Mouse (Mus musculus): ENCODE measurements at regions not wholly inside any gene's neighbourhood (a gene's known extent, or its start where the extent isn't known, plus 50 kb on each side); places are given as distances from the start of the nearest gene placed in this dataset.
A peak's percentile ranks its signal among the peaks of the same experiment; 100 is the strongest.

GRCm38 (mm10) chr2:72779268-72780163, 200.7 kb downstream of the Sp3 start:
- H3K27ac ChIP-seq = no peak overlapping the region

GRCm38 (mm10) chr2:72781369-72782275, 198.6 kb downstream of the Sp3 start:
- no peak overlapping the region for H3K4me2 ChIP-seq
- 73% methylated on average over 15 of the region's 15 CpGs for WGBS
- no peak overlapping the region for H3K27ac ChIP-seq
- ATAC-seq (ENCODE audit: insufficient number of reproducible peaks, low FRiP score, low TSS enrichment, low read depth) = no peak
- no peak overlapping the region for H3K4me3 ChIP-seq
- peaks cover 23% of the 10 kb centered on the region for H3K4me1 ChIP-seq
- no peak overlapping the region for H3K9ac ChIP-seq
- no peaks in the 10 kb centered on the region for H3K27me3 ChIP-seq
- H3K9me3 ChIP-seq = no peaks in the 10 kb centered on the region
- no peaks in the 10 kb centered on the region for H3K36me3 ChIP-seq

More at GRCm38 (mm10) chr2:72779268-72780163, 200.7 kb downstream of the Sp3 start:
- no peaks in the 10 kb centered on the region for H3K36me3 ChIP-seq
- no peak for ATAC-seq (ENCODE audit: insufficient number of reproducible peaks, low FRiP score, low TSS enrichment, low read depth)
- no peak overlapping the region for H3K4me3 ChIP-seq
- H3K4me2 ChIP-seq = no peak overlapping the region
- H3K27me3 ChIP-seq = no peaks in the 10 kb centered on the region
- H3K4me1 ChIP-seq = peaks cover 18% of the 10 kb centered on the region
- H3K9me3 ChIP-seq = no peaks in the 10 kb centered on the region
- H3K9ac ChIP-seq = no peak overlapping the region
- 78% methylated on average over 7 of the region's 7 CpGs for WGBS

GRCm38 (mm10) chr2:72782355-72782754, 197.9 kb downstream of the Sp3 start:
- H3K27me3 ChIP-seq = no peaks in the 10 kb centered on the region
- ATAC-seq (ENCODE audit: insufficient number of reproducible peaks, low FRiP score, low TSS enrichment, low read depth) = no peak
- H3K4me2 ChIP-seq = no peak overlapping the region
- H3K4me1 ChIP-seq = peaks cover 23% of the 10 kb centered on the region
- H3K9me3 ChIP-seq = no peaks in the 10 kb centered on the region
- 30% methylated on average over 7 of the region's 7 CpGs for WGBS
- H3K27ac ChIP-seq = no peak overlapping the region
- H3K4me3 ChIP-seq = no peak overlapping the region
- no peaks in the 10 kb centered on the region for H3K36me3 ChIP-seq
- no peak overlapping the region for H3K9ac ChIP-seq

- peaks cover 13% of the 10 kb centered on the region for H3K4me1 ChIP-seq
- H3K27ac ChIP-seq = no peak overlapping the region
These were observed 194.7 kb downstream of the Sp3 start for GRCm38 (mm10) chr2:72785365-72786043.

GRCm38 (mm10) chr2:72786044-72786737, 194.1 kb downstream of the Sp3 start:
- Histone ChIP-seq H3K27ac (no peak overlapping the region), H3K27me3 (no peaks in the 10 kb centered on the region), H3K36me3 (no peaks in the 10 kb centered on the region), H3K9ac (no peak overlapping the region), H3K4me1 (peaks cover 12% of the 10 kb centered on the region), H3K4me2 (no peak overlapping the region), H3K9me3 (no peaks in the 10 kb centered on the region), H3K4me3 (no peak overlapping the region)
- no peak for ATAC-seq (ENCODE audit: insufficient number of reproducible peaks, low FRiP score, low TSS enrichment, low read depth)
- WGBS = 57% methylated on average over 5 of the region's 5 CpGs

More at GRCm38 (mm10) chr2:72785365-72786043, 194.7 kb downstream of the Sp3 start:
- Histone ChIP-seq H3K4me3 (no peak overlapping the region), H3K27me3 (no peaks in the 10 kb centered on the region), H3K9me3 (no peaks in the 10 kb centered on the region), H3K4me2 (no peak overlapping the region), H3K9ac (no peak overlapping the region), H3K36me3 (no peaks in the 10 kb centered on the region)
- no peak for ATAC-seq (ENCODE audit: insufficient number of reproducible peaks, low FRiP score, low TSS enrichment, low read depth)
- 64% methylated on average over 8 of the region's 8 CpGs for WGBS

- no peak overlapping the region for H3K4me2 ChIP-seq
- WGBS = 84% methylated on average over 3 of the region's 3 CpGs
- no peaks in the 10 kb centered on the region for H3K27me3 ChIP-seq
- ATAC-seq (ENCODE audit: insufficient number of reproducible peaks, low FRiP score, low TSS enrichment, low read depth) = no peak
- H3K36me3 ChIP-seq = no peaks in the 10 kb centered on the region
- H3K9ac ChIP-seq = no peak overlapping the region
- no peaks in the 10 kb centered on the region for H3K9me3 ChIP-seq
- H3K27ac ChIP-seq = no peak overlapping the region
- H3K4me3 ChIP-seq = no peak overlapping the region
- peaks cover 9% of the 10 kb centered on the region; the same call in 1 of the 2 replicates for H3K4me1 ChIP-seq
These were observed 192.6 kb downstream of the Sp3 start for GRCm38 (mm10) chr2:72787616-72788015.

GRCm38 (mm10) chr2:72791496-72791895, 188.8 kb downstream of the Sp3 start:
- no peaks in the 10 kb centered on the region for H3K36me3 ChIP-seq
- peaks cover 16% of the 10 kb centered on the region for H3K4me1 ChIP-seq
- H3K9ac ChIP-seq = no peak overlapping the region
- H3K9me3 ChIP-seq = no peaks in the 10 kb centered on the region
- no peak for ATAC-seq (ENCODE audit: insufficient number of reproducible peaks, low FRiP score, low TSS enrichment, low read depth)
- no peak overlapping the region for H3K4me2 ChIP-seq
- H3K27me3 ChIP-seq = no peaks in the 10 kb centered on the region
- H3K4me3 ChIP-seq = no peak overlapping the region
- no peak overlapping the region for H3K27ac ChIP-seq
- WGBS = 29% methylated on average over 3 of the region's 3 CpGs

- 16% methylated on average over 10 of the region's 10 CpGs for WGBS
- H3K27ac ChIP-seq = 0 out of 2 replicates have a peak overlapping the region, but pooled peaks have one; percentile 19
These were observed 186.8 kb downstream of the Sp3 start for GRCm38 (mm10) chr2:72793424-72793823.

GRCm38 (mm10) chr2:72794501-72794900, 185.7 kb downstream of the Sp3 start:
- no peak overlapping the region for H3K9ac ChIP-seq
- WGBS = 44% methylated on average over 4 of the region's 4 CpGs
- no peak overlapping the region for H3K27ac ChIP-seq

More at GRCm38 (mm10) chr2:72793424-72793823, 186.8 kb downstream of the Sp3 start:
- Histone ChIP-seq H3K4me2 (no peak overlapping the region), H3K4me1 (peaks cover 15% of the 10 kb centered on the region), H3K9me3 (no peaks in the 10 kb centered on the region), H3K36me3 (no peaks in the 10 kb centered on the region), H3K4me3 (no peak overlapping the region), H3K9ac (no peak overlapping the region), H3K27me3 (no peaks in the 10 kb centered on the region)
- peak; percentile 44; the same call in 1 of the 2 replicates for ATAC-seq (ENCODE audit: insufficient number of reproducible peaks, low FRiP score, low TSS enrichment, low read depth)

GRCm38 (mm10) chr2:72797002-72797718, 183.1 kb downstream of the Sp3 start:
- Histone ChIP-seq H3K4me3 (no peak overlapping the region), H3K4me2 (no peak overlapping the region), H3K4me1 (peaks cover 12% of the 10 kb centered on the region), H3K36me3 (no peaks in the 10 kb centered on the region), H3K27ac (no peak overlapping the region), H3K9me3 (no peaks in the 10 kb centered on the region), H3K9ac (no peak overlapping the region), H3K27me3 (no peaks in the 10 kb centered on the region)
- 85% methylated on average over 4 of the region's 4 CpGs for WGBS
- no peak for ATAC-seq (ENCODE audit: insufficient number of reproducible peaks, low FRiP score, low TSS enrichment, low read depth)

More at GRCm38 (mm10) chr2:72794501-72794900, 185.7 kb downstream of the Sp3 start:
- no peak overlapping the region for H3K4me3 ChIP-seq
- no peak for ATAC-seq (ENCODE audit: insufficient number of reproducible peaks, low FRiP score, low TSS enrichment, low read depth)
- H3K4me2 ChIP-seq = no peak overlapping the region
- H3K27me3 ChIP-seq = no peaks in the 10 kb centered on the region
- no peaks in the 10 kb centered on the region for H3K36me3 ChIP-seq
- no peaks in the 10 kb centered on the region for H3K9me3 ChIP-seq
- H3K4me1 ChIP-seq = peaks cover 15% of the 10 kb centered on the region
